Mouse (Mus musculus) heart, postnatal 0 days (tissue): ENCODE data around the gene Egflam. TPM values are rescaled to one million over a fixed set of nuclear protein-coding genes. Genes with fewer than 3 reads are reported as not detected.

ENCODE experiments used
- ATAC-seq: fragments of 200-750 bp; cut with Nextera tagmentation; 2 replicates; pipeline ENCODE4 v1.8.0; 2017; ENCODE audit warnings: low read depth, moderate number of reproducible peaks, moderate library complexity; ENCODE audit not compliant: insufficient read depth
- DNase-seq: peaks from one replicate; pipeline ENCODE4 v3.0.0-alpha.2; 2016; ENCODE audit warnings: low spot score
- H3K27ac ChIP-seq: fragments of 300-500 bp; sonication (generic); 2 replicates; pipeline ENCODE4 v1.5.1; 2014; ENCODE audit warnings: low read depth, mild to moderate bottlenecking
- H3K27me3 ChIP-seq: fragments of 300-500 bp; sonication (generic); 2 replicates; pipeline ENCODE4 v1.6.1; 2014; ENCODE audit warnings: low read length, mixed read lengths; ENCODE audit not compliant: control insufficient read depth, insufficient read depth
- H3K36me3 ChIP-seq: fragments of 300-500 bp; sonication (generic); replicated peaks from 2 replicates; pipeline ENCODE4 v1.6.1; 2014; ENCODE audit warnings: low read length, mixed read lengths; ENCODE audit not compliant: control insufficient read depth, insufficient read depth
- H3K4me1 ChIP-seq: fragments of 300-500 bp; sonication (generic); 2 replicates; pipeline ENCODE4 v1.6.1; 2014; ENCODE audit warnings: antibody characterized with exemption; ENCODE audit not compliant: control insufficient read depth, insufficient read depth
- H3K4me2 ChIP-seq: fragments of 300-500 bp; sonication (generic); 2 replicates; pipeline ENCODE4 v1.6.1; 2014; ENCODE audit warnings: low read depth, mild to moderate bottlenecking, low read length, moderate library complexity
- H3K4me3 ChIP-seq: fragments of 300-500 bp; sonication (generic); 2 replicates; pipeline ENCODE4 v1.5.1; 2014; ENCODE audit warnings: low read depth, low read length
- H3K9ac ChIP-seq: fragments of 300-500 bp; sonication (generic); replicated peaks from 2 replicates; pipeline ENCODE4 v1.6.1; 2014; ENCODE audit warnings: low read depth, low read length, mixed read lengths
- H3K9me3 ChIP-seq: fragments of 300-500 bp; sonication (generic); replicated peaks from 2 replicates; pipeline ENCODE4 v1.6.1; 2016; ENCODE audit warnings: low read length; ENCODE audit not compliant: control insufficient read depth
- CTCF ChIP-seq: IDR thresholded peaks from 2 replicates; pipeline ENCODE4 v1.5.1; 2016; ENCODE audit warnings: antibody characterized with exemption, control low read depth, low read depth
- EP300 ChIP-seq: IDR thresholded peaks from 2 replicates; pipeline ENCODE4 v1.6.1; 2016; ENCODE audit warnings: antibody characterized with exemption, low read depth
- WGBS: fragments of 180-500 bp; shearing (Covaris S2); extraction: QIAGEN DNeasy Blood & Tissue Kit; methylation state at CpG from one replicate; pipeline ENCODE4 v1.1.7; 2014; 5-methylcytosine and 5-hydroxymethylcytosine counted together
- polyA plus RNA-seq: library from polyadenylated mRNA; unstranded; fragments of >200 nt; fragmentation: Nextera tagmentation; extraction: Ambion mirVana; gene quantifications from 2 replicates; pipeline ENCODE4 v1.2.1, GENCODE M21; 2015
- total RNA-seq: library from RNA; depleted of rRNA; stranded (reverse); fragments of >200 nt; gene quantifications from 2 replicates; pipeline ENCODE4 v1.2.3, GENCODE M21; 2014; ENCODE audit warnings: low replicate concordance

The Egflam gene
- total and polyA plus RNA-seq, 2 experiments from 2014 or later: 2.8 to 10.2 TPM

DNA sequence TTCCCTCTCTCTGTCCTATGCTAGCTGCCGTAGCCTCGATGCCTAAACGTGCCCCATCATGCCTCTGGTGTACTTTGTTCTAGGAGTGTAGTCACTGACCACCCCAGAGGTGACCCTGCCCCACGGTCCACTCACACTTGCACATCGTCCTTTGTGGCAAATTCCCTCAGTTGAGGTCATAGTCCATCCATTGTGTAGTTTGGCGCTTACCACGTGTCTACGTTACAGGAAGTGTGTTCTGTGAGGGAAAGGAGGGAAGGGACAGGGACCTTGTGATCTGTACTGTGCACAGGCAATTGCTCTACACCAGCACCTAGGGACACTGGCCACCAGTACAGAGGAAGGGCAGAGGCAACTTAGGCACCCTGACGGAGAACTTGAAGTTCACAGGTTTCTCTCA lies 238.3 kb downstream of the Egflam start:
- 87% methylated on average over 9 of the region's 9 CpGs for WGBS
- Histone ChIP-seq H3K4me2 (no peak overlapping the region), H3K36me3 (peaks cover 62% of the 10 kb centered on the region), H3K27me3 (no peaks in the 10 kb centered on the region), H3K4me1 (peaks cover 12% of the 10 kb centered on the region), H3K4me3 (no peak overlapping the region), H3K27ac (no peak overlapping the region), H3K9ac (no peak overlapping the region), H3K9me3 (no peaks in the 10 kb centered on the region)
- TF ChIP-seq EP300: no peak
- TF ChIP-seq CTCF: no peak
- no peak for ATAC-seq
- DNase-seq: no peak

DNA sequence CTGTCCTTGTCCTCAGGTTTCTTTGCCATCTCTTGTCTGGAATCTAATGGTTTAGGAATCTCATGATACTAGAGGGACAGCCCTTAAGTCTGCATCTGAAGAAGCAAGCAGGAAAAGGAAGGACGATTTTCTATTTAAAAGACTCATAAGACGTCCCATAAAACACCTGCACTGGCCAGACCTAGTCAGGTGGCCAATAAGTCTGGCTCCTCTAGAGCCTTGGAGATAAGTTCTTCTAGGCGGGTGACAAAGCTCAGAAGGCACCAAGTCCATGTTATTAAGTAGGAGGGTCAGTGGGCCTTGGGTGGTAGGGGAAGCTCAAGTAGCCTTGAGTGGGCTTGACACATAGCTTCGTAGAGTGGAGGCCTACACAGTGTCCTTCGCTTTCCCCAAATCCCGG lies 240.5 kb downstream of the Egflam start:
- Histone ChIP-seq H3K4me3 (no peak overlapping the region), H3K27ac (no peak overlapping the region), H3K36me3 (peaks cover 57% of the 10 kb centered on the region), H3K9me3 (no peaks in the 10 kb centered on the region), H3K4me2 (no peak overlapping the region), H3K27me3 (no peaks in the 10 kb centered on the region), H3K9ac (no peak overlapping the region), H3K4me1 (peaks cover 26% of the 10 kb centered on the region)
- no peak for TF ChIP-seq CTCF
- TF ChIP-seq EP300: no peak
- DNase-seq (no peak), ATAC-seq (no peak)
- WGBS: 93% methylated on average over 6 of the region's 6 CpGs
